Mouse (Mus musculus) T-helper 1 cell (primary cell): ENCODE measurements at regions not wholly inside any gene's neighbourhood (a gene's known extent, or its start where the extent isn't known, plus 50 kb on each side); places are given as distances from the start of the nearest gene placed in this dataset.

ENCODE experiments used
- in situ Hi-C: fragments of 300-600 bp; cut with MboI, MseI; formaldehyde crosslinking; loops from one replicate; pipeline ENCODE4 v1.15.1; 2025; ENCODE audit warnings: high pct_unique_total_duplicates

DNA sequence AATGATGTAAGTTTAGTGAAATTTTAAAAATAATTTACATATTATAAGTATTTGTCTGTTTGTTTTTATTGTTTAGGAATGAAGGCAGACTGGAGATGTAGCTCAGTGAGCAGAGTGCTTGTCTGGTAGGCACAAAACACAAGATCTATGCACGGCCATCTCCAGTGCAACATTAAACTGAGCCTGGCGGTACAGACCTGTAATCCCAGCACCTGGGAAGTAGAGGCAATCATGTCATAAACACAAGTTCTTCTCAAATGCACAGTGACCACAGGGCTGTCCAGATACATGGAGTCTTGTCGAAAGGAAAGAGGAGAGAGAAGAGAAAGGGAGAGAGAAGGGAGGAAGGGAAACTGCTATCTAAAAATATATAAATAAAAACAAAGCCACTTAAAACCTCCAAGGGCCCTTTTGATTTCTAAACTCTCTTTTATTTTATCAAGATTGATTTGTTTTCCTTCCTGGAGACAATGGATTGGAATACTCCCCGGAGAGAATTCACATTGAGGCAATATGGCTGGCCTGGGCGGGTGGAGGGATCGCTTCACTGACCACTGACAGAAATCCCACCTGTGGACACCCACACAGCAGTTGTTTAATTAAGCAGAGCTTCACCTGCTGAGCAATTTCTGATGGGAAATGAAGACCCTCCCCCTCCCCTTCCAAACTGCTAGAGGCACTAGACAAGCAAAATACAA lies 215.6 kb upstream of the Tll1 start:
- in situ Hi-C loops = no loop called here

GRCm38 (mm10) chr8:64412488-64413188 lies 206.6 kb upstream of the Tll1 start:
- in situ Hi-C loops = no loop called here

DNA sequence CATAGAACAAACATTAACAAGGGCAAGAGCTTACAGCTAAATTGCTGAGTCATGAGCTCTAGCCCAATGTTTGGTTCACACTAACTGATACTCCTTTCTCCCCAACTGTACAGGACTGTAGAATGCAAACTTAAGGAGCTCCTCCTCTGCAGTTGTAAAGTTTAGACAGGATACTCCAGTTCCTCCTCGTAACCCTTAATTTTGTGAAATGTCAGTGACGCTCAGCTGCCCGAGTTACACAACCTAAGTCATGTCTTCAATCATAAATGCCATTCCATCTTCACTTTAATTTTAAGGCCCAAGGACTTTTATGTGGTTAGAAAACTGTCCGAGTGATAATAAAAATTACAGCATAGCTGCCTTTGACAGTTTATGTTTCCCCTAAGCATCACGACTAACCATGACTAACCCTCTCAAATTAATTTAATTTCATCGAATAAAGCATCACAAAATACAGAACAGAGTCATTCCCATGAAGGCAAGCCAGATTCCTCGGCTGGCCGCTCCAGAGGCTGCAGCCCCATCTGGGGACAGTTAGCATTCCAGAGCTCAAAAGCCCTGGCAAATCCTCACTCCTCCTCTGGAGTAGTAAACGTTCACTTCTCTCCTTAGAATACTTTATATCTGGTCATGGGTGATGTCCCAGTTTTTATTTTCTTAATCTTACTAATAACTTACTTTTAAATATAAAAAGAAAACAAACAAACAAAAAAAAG lies 200.9 kb upstream of the Tll1 start:
- in situ Hi-C loops = no loop called here

DNA sequence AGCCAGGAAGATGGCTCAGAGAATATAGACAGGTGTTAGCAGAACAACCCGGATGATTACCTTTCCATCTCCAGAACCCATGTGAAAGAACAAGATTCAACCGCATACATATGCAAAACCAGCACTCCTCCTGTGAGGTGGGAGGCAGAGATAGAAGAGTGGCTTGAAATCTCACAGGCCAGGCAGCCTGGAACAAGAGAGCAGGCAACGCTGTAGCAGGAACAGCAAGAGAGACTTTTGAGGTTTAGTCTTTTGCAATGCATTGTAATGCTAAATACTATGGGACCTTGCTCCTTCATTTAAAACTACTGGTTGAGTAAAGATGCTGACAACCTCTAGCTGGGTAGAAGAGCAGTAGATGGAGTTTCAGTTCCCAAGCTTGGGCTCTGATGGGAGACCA lies 193.5 kb upstream of the Tll1 start:
- in situ Hi-C loops = no loop called here

DNA sequence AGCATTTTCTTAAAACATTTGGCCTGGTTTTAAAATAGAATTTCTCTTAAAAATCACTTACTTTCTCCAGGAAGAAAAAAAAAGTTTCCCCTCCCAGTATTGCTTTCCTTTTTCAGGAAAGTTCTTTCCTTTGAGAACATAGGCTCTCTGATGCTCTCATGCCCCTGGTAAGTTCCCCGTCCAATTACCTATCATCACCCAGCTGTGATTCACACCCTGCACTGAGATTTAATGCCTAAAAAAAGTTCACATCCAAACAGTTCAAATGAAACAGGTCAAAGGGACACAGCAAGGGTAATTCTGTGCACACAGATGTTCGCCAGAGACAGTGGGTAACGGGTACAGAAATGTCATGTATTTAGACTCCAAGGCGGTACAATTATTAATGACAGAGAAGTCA lies 191.8 kb upstream of the Tll1 start:
- in situ Hi-C loops = no loop called here

GRCm38 (mm10) chr8:64395816-64396215 lies 189.7 kb upstream of the Tll1 start:
- in situ Hi-C loops = no loop called here

DNA sequence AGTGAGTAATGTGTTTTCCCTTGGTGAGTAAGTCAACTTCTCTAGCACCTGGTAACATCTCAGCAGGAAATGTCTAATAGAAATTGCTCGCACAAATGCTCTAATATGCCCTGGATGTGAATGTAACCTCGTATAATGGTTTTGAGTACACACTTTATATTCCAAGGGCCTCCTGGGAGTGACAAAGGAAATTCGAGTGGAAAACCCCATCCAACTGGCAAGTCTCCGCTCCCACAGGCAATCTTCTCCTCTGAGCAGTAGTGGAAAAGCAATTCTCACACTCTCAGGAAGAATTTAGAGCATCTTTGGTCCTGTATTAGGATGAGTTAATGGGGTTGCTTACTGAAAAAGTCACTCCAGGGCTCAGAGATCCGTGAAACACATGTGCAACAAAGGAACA lies 183.4 kb upstream of the Tll1 start:
- in situ Hi-C loops = no loop called here

DNA sequence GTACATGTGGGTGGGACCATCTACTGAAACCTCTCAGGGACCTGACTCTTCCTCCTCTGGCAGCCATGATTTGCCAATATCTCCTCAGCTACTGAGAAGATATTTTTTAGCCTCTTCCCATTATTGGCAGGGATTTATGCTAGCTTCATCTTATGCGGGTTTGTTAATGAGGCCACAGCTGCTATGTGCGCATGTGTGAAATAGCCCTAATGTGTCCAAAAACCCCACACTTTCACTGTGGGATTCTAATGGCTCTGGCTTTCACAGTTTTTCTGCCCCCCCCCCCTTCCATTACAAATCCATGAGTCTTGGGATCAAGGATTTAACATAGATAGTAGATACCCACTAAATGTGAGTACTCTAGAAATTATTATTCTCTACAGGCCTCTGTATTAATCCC lies 182.2 kb upstream of the Tll1 start:
- in situ Hi-C loops = no loop called here

- in situ Hi-C loops = no loop called here
These were observed 173.8 kb upstream of the Tll1 start for GRCm38 (mm10) chr8:64379732-64380349.

DNA sequence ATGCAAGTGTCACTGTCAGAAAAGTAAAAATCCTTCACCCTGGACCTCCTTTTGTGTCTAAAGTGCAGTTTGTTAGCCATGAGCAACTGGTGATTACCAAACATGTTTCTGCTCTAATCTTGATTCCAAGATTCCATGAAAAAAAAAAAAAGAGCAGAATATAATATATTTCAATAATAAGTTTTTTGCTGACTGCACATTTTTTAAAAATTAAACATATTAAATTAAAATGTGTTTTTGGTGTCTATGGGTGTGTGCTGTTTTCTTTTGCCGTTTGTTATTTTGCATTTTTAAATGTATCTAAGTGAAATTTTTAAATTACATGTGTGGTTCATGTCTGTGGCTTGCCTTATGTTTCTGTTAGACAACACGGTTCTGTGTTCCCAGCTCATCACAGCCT lies 171.8 kb upstream of the Tll1 start:
- in situ Hi-C loops = no loop called here

DNA sequence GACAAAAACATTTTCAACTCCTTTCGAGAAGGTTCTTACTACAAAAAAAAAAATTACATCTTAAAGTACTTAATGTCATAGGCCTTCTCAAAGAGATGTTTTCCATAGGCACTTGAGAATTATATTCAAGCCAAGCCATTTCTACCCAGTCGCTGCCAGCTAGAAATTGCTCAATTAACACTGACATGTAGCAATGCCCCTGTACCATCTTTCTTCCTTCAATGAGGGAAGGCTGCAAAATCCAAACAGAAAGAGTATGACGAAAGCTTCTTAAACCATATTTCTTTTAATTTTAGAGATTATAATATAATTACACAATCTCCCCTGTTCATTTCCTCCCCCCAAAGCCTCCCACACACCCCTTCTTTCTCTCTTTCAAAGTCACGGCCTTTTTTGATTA lies 169.4 kb upstream of the Tll1 start:
- in situ Hi-C loops = no loop called here

GRCm38 (mm10) chr8:64374980-64375379 lies 168.9 kb upstream of the Tll1 start:
- in situ Hi-C loops = no loop called here

GRCm38 (mm10) chr8:64369973-64370372 lies 163.9 kb upstream of the Tll1 start:
- in situ Hi-C loops = no loop called here

DNA sequence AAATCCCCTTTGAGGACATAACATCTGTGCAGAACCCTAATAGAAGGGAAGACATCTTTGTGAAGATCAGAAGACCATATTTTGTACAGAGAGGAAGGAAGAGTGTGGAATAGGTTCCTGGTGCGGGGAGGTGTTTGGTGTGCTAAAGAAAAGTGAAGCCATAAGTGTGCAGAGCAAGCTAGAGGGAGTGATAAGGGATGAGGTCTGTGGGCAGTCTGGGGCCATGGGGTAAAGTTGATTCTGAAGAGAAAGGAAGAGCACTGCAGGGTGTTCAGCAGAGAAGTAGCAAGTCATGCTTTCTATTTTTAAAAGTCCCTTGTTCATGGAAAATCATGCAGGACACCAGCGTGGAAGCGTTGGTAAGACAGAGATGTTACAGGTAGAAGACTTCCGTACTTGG lies 161.8 kb upstream of the Tll1 start:
- in situ Hi-C loops = no loop called here

DNA sequence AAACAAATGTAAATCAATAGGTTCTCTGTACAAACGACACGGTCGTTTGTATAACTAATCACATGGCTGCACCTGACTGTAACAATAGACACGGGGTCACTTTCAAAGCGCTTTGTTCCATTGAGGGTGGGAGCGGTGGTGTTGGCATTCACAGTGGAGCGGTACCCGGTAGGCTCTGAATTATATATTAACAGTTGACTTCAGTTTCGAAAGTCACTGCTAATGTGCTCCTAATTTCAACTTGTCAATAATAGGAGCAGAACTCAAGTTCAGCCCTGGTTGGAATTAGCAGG lies 160.8 kb upstream of the Tll1 start:
- in situ Hi-C loops = no loop called here

GRCm38 (mm10) chr8:64366226-64366973 lies 160.3 kb upstream of the Tll1 start:
- in situ Hi-C loops = no loop called here

GRCm38 (mm10) chr8:64357092-64357491 lies 151.0 kb upstream of the Tll1 start:
- in situ Hi-C loops = no loop called here

- in situ Hi-C loops = no loop called here
These were observed 142.1 kb upstream of the Tll1 start for GRCm38 (mm10) chr8:64348082-64348646.

DNA sequence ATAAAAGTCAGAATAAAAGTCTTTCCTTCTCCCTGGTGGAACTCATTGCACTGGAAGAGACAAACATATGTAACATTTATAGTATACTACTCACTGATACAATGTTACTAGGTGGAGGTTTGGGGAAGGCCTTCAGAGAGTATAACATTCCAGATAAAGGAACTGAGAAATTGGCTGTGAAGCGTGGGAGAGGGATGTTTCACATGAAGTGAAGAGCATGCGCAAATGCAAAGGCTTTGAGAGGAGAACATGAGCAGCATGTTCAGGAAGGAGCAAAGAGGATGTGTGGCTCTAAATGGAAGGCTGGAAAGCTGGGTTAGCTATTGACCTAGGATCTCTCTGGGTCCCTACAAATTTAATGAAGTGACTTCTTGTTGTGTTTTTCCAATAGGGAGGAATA lies 141.4 kb upstream of the Tll1 start:
- in situ Hi-C loops = no loop called here

GRCm38 (mm10) chr8:64346428-64346827 lies 140.4 kb upstream of the Tll1 start:
- in situ Hi-C loops = no loop called here

DNA sequence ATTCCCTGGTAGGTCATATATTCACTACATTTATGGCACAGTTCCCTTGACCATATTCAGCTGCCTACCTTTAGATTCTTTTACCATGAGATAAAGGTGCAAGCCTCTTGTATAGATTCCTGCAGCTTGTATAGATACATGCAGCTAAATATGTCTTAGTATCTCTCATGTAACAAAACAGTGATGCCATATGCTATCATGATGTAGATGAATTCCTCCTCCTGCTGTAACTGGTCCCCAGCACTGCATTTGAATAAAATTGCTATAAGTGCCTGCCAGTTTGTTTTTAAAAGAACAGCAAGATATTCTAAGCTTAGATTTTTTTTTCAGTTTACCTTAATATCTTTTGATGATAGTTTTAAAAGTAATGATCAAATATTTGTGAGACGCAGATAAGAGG lies 138.9 kb upstream of the Tll1 start:
- in situ Hi-C loops = no loop called here

DNA sequence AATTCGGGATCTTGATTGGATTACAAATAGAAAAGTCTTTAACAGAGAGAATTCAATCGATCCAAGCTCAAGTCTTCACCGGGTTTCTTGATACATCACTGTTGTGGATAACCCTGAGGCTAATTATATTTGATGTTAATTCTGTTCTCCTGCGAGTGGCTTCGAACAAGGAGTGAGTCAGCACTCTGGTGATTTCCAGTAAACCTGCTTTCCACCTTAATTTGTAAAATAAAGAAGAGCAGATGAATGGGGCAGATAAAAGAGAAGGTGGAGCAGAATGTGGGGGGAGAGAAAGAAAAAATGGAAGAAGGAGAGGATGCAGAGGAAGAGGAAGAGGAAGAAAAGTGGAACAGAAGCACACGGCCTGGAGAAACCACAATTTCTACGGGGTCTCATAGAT lies 137.5 kb upstream of the Tll1 start:
- in situ Hi-C loops = no loop called here
